Mouse (Mus musculus): ENCODE measurements around the gene Colgalt1. TPM values are rescaled to one million over a fixed set of nuclear protein-coding genes. Genes with fewer than 3 reads are reported as not detected.

Gene Colgalt1
- total and polyA plus RNA-seq, 3 experiments, result 50.9 to 102 (median 59.0) TPM

GRCm38 (mm10) chr8:71674071-71674470 lies 63.3 kb downstream of the Colgalt1 start:
- DNase-seq (ENCODE audit: low read depth, low spot score), result no peak
- TF ChIP-seq E2F4 (IDR thresholded peaks at IDR 0.05; ENCODE audit: borderline replicate concordance, low read depth, low read length) (no peak), GABPA (IDR thresholded peaks at IDR 0.05; ENCODE audit: low read depth, low read length) (no peak), TCF12 (IDR thresholded peaks at IDR 0.05; ENCODE audit: low read depth, low read length) (no peak), CHD2 (IDR thresholded peaks at IDR 0.05; ENCODE audit: low read length) (no peak), MYB (IDR thresholded peaks at IDR 0.05; ENCODE audit: low read depth, low read length) (no peak), RAD21 (IDR thresholded peaks at IDR 0.05; ENCODE audit: low read depth, low read length) (no peak), ZMIZ1 (IDR thresholded peaks at IDR 0.05; ENCODE audit: low read depth, low read length) (no peak), BHLHE40 (IDR thresholded peaks at IDR 0.05; ENCODE audit: borderline replicate concordance, low read depth, low read length) (no peak), ETS1 (IDR thresholded peaks at IDR 0.05; ENCODE audit: low read depth, low read length) (no peak), POLR2AphosphoS2 (IDR thresholded peaks at IDR 0.05; ENCODE audit: low read length) (no peak)
- Histone ChIP-seq H3K27ac (ENCODE audit: control insufficient read depth, low read depth, low read length) (no peak overlapping the region), H3K27me3 (ENCODE audit: control insufficient read depth in 1 of 2, insufficient read depth in 2 of 2, low read length in 2 of 2) (no peaks in the 10 kb centered on the region), H3K4me3 (ENCODE audit: control insufficient read depth in 1 of 2, insufficient read depth in 1 of 2, low read depth in 2 of 2, low read length in 2 of 2) (no peak overlapping the region), H3K36me3 (ENCODE audit: control insufficient read depth in 1 of 2, insufficient read depth in 2 of 2, low read length in 2 of 2) (peaks cover 0 to 4% of the 10 kb centered on the region in 2 experiments; a peak in 1 of 4 replicates), H3K4me1 (ENCODE audit: control insufficient read depth in 1 of 2, insufficient read depth in 2 of 2, low read length in 2 of 2) (peaks cover 2 to 17% of the 10 kb centered on the region in 2 experiments; a peak in 2 of 4 replicates), H3K79me2 (ENCODE audit: control insufficient read depth, insufficient read depth, low read length, poor library complexity) (peaks cover 1% of the 10 kb centered on the region; the same call in 1 of the 2 replicates), H3K9ac (ENCODE audit: control insufficient read depth, low read depth, low read length, poor library complexity, severe bottlenecking) (no peak overlapping the region), H3K9me3 (replicated peaks; ENCODE audit: insufficient read depth, low read length) (no peaks in the 10 kb centered on the region)

Other genes starting within 250 kb of the Colgalt1 start
- 91.9 and 107 TPM in 2 replicates for gene Use1, start 244.2 kb upstream of the Colgalt1 start, total RNA-seq (2012; rRNA removed)
- gene Use1, start 244.2 kb upstream of the Colgalt1 start, polyA plus RNA-seq (2012; ENCODE audit: insufficient read depth in 1 of 2, insufficient read length in 2 of 2, low read depth in 1 of 2, low replicate concordance in 2 of 2, missing spikeins in 1 of 2), result 100 to 1,000 TPM in 1 of 2 experiments, not detected in 1; 117 TPM
- 14.1 and 18.3 TPM in 2 replicates for gene Ocel1, start 239.7 kb upstream of the Colgalt1 start, total RNA-seq (2012; rRNA removed)
- 10 to 100 TPM in 1 of 2 experiments, not detected in 1; 16.2 TPM for gene Ocel1, start 239.7 kb upstream of the Colgalt1 start, polyA plus RNA-seq (2012; ENCODE audit: insufficient read depth in 1 of 2, insufficient read length in 2 of 2, low read depth in 1 of 2, low replicate concordance in 2 of 2, missing spikeins in 1 of 2)
- 29.6 and 30.5 TPM in 2 replicates for gene Nr2f6, start 229.0 kb upstream of the Colgalt1 start, total RNA-seq (2012; rRNA removed)
- 10 to 100 TPM in 1 of 2 experiments, not detected in 1; 48.3 TPM for gene Nr2f6, start 229.0 kb upstream of the Colgalt1 start, polyA plus RNA-seq (2012; ENCODE audit: insufficient read depth in 1 of 2, insufficient read length in 2 of 2, low read depth in 1 of 2, low replicate concordance in 2 of 2, missing spikeins in 1 of 2)
- 0.04 TPM in 1 of 2 replicates, not detected in the other for gene Ushbp1, start 215.2 kb upstream of the Colgalt1 start, total RNA-seq (2012; rRNA removed)
- gene Ushbp1, start 215.2 kb upstream of the Colgalt1 start, polyA plus RNA-seq (2012; ENCODE audit: insufficient read depth in 1 of 2, insufficient read length in 2 of 2, low read depth in 1 of 2, low replicate concordance in 2 of 2, missing spikeins in 1 of 2), result under 1 TPM in 1 of 2 experiments, not detected in 1; 0.07 TPM
- gene Babam1, start 214.1 kb upstream of the Colgalt1 start, total RNA-seq (2012; rRNA removed), result 54.5 and 59.6 TPM in 2 replicates
- gene Babam1, start 214.1 kb upstream of the Colgalt1 start, polyA plus RNA-seq (2012; ENCODE audit: insufficient read depth in 1 of 2, insufficient read length in 2 of 2, low read depth in 1 of 2, low replicate concordance in 2 of 2, missing spikeins in 1 of 2), result 100 to 1,000 TPM in 1 of 2 experiments, not detected in 1; 132 TPM
- gene Ankle1, start 205.0 kb upstream of the Colgalt1 start, total RNA-seq (2012; rRNA removed), result 17.6 and 18.5 TPM in 2 replicates
- gene Ankle1, start 205.0 kb upstream of the Colgalt1 start, polyA plus RNA-seq (2012; ENCODE audit: insufficient read depth in 1 of 2, insufficient read length in 2 of 2, low read depth in 1 of 2, low replicate concordance in 2 of 2, missing spikeins in 1 of 2), result 10 to 100 TPM in 1 of 2 experiments, not detected in 1; 21.2 TPM
- 26.3 and 28.5 TPM in 2 replicates for gene Abhd8, start 147.3 kb upstream of the Colgalt1 start, total RNA-seq (2012; rRNA removed)
- gene Abhd8, start 147.3 kb upstream of the Colgalt1 start, polyA plus RNA-seq (2012; ENCODE audit: insufficient read depth in 1 of 2, insufficient read length in 2 of 2, low read depth in 1 of 2, low replicate concordance in 2 of 2, missing spikeins in 1 of 2), result 10 to 100 TPM in 1 of 2 experiments, not detected in 1; 39.2 TPM
- gene Mrpl34, start 146.0 kb upstream of the Colgalt1 start, total RNA-seq (2012; rRNA removed), result 123 and 143 TPM in 2 replicates
- 100 to 1,000 TPM in 1 of 2 experiments, not detected in 1; 196 TPM for gene Mrpl34, start 146.0 kb upstream of the Colgalt1 start, polyA plus RNA-seq (2012; ENCODE audit: insufficient read depth in 1 of 2, insufficient read length in 2 of 2, low read depth in 1 of 2, low replicate concordance in 2 of 2, missing spikeins in 1 of 2)
- gene Dda1, start 141.8 kb upstream of the Colgalt1 start, total RNA-seq (2012; rRNA removed), result 49.7 and 59.6 TPM in 2 replicates
- 100 to 1,000 TPM in 1 of 2 experiments, not detected in 1; 110 TPM for gene Dda1, start 141.8 kb upstream of the Colgalt1 start, polyA plus RNA-seq (2012; ENCODE audit: insufficient read depth in 1 of 2, insufficient read length in 2 of 2, low read depth in 1 of 2, low replicate concordance in 2 of 2, missing spikeins in 1 of 2)
- 3.5 and 3.9 TPM in 2 replicates for gene Ano8, start 125.0 kb upstream of the Colgalt1 start, total RNA-seq (2012; rRNA removed)
- 1 to 10 TPM in 1 of 2 experiments, not detected in 1; 4.8 TPM for gene Ano8, start 125.0 kb upstream of the Colgalt1 start, polyA plus RNA-seq (2012; ENCODE audit: insufficient read depth in 1 of 2, insufficient read length in 2 of 2, low read depth in 1 of 2, low replicate concordance in 2 of 2, missing spikeins in 1 of 2)
- 45.5 and 49.4 TPM in 2 replicates for gene Gtpbp3, start 122.9 kb upstream of the Colgalt1 start, total RNA-seq (2012; rRNA removed)
- 10 to 100 TPM in 1 of 2 experiments, not detected in 1; 50.1 TPM for gene Gtpbp3, start 122.9 kb upstream of the Colgalt1 start, polyA plus RNA-seq (2012; ENCODE audit: insufficient read depth in 1 of 2, insufficient read length in 2 of 2, low read depth in 1 of 2, low replicate concordance in 2 of 2, missing spikeins in 1 of 2)
- gene Plvap, start 99.2 kb upstream of the Colgalt1 start, total RNA-seq (2012; rRNA removed), result 8.2 and 11.7 TPM in 2 replicates
- gene Plvap, start 99.2 kb upstream of the Colgalt1 start, polyA plus RNA-seq (2012; ENCODE audit: insufficient read depth in 1 of 2, insufficient read length in 2 of 2, low read depth in 1 of 2, low replicate concordance in 2 of 2, missing spikeins in 1 of 2), result 10 to 100 TPM in 1 of 2 experiments, not detected in 1; 20.4 TPM
- gene Ccdc194, start 85.3 kb upstream of the Colgalt1 start, total RNA-seq (2012; rRNA removed), result not detected in 2 replicates
- gene Ccdc194, start 85.3 kb upstream of the Colgalt1 start, polyA plus RNA-seq (2012; ENCODE audit: insufficient read depth in 1 of 2, insufficient read length in 2 of 2, low read depth in 1 of 2, low replicate concordance in 2 of 2, missing spikeins in 1 of 2), result not detected
- 41.1 and 49.9 TPM in 2 replicates for gene Bst2, start 73.5 kb upstream of the Colgalt1 start, total RNA-seq (2012; rRNA removed)
- gene Bst2, start 73.5 kb upstream of the Colgalt1 start, polyA plus RNA-seq (2012; ENCODE audit: insufficient read depth in 1 of 2, insufficient read length in 2 of 2, low read depth in 1 of 2, low replicate concordance in 2 of 2, missing spikeins in 1 of 2), result 100 to 1,000 TPM in 1 of 2 experiments, not detected in 1; 125 TPM
- gene Mvb12a, start 68.1 kb upstream of the Colgalt1 start, total RNA-seq (2012; rRNA removed), result 39.5 and 46.5 TPM in 2 replicates
- 10 to 100 TPM in 1 of 2 experiments, not detected in 1; 67.3 TPM for gene Mvb12a, start 68.1 kb upstream of the Colgalt1 start, polyA plus RNA-seq (2012; ENCODE audit: insufficient read depth in 1 of 2, insufficient read length in 2 of 2, low read depth in 1 of 2, low replicate concordance in 2 of 2, missing spikeins in 1 of 2)
- 1.2 and 1.7 TPM in 2 replicates for gene Tmem221, start 52.1 kb upstream of the Colgalt1 start, total RNA-seq (2012; rRNA removed)
- gene Tmem221, start 52.1 kb upstream of the Colgalt1 start, polyA plus RNA-seq (2012; ENCODE audit: insufficient read depth in 1 of 2, insufficient read length in 2 of 2, low read depth in 1 of 2, low replicate concordance in 2 of 2, missing spikeins in 1 of 2), result 1 to 10 TPM in 1 of 2 experiments, not detected in 1; 5.1 TPM
- gene Nxnl1, start 44.4 kb upstream of the Colgalt1 start, total RNA-seq (2012; rRNA removed), result 0.04 TPM in 1 of 2 replicates, not detected in the other
- gene Nxnl1, start 44.4 kb upstream of the Colgalt1 start, polyA plus RNA-seq (2012; ENCODE audit: insufficient read depth in 1 of 2, insufficient read length in 2 of 2, low read depth in 1 of 2, low replicate concordance in 2 of 2, missing spikeins in 1 of 2), result 1 to 10 TPM in 1 of 2 experiments, not detected in 1; 1.2 TPM
- 0.42 and 0.46 TPM in 2 replicates for gene Slc27a1, start 42.1 kb upstream of the Colgalt1 start, total RNA-seq (2012; rRNA removed)
- gene Slc27a1, start 42.1 kb upstream of the Colgalt1 start, polyA plus RNA-seq (2012; ENCODE audit: insufficient read depth in 1 of 2, insufficient read length in 2 of 2, low read depth in 1 of 2, low replicate concordance in 2 of 2, missing spikeins in 1 of 2), result 1 to 10 TPM in 1 of 2 experiments, not detected in 1; 1.3 TPM
- 219 and 257 TPM in 2 replicates for gene Pgls, start 18.8 kb upstream of the Colgalt1 start, total RNA-seq (2012; rRNA removed)
- gene Pgls, start 18.8 kb upstream of the Colgalt1 start, polyA plus RNA-seq (2012; ENCODE audit: insufficient read depth in 1 of 2, insufficient read length in 2 of 2, low read depth in 1 of 2, low replicate concordance in 2 of 2, missing spikeins in 1 of 2), result 100 to 1,000 TPM in 1 of 2 experiments, not detected in 1; 225 TPM
- gene Fam129c, start 13.3 kb upstream of the Colgalt1 start, total RNA-seq (2012; rRNA removed), result 3.8 and 7.6 TPM in 2 replicates
- 1 to 10 TPM in 1 of 2 experiments, not detected in 1; 8.3 TPM for gene Fam129c, start 13.3 kb upstream of the Colgalt1 start, polyA plus RNA-seq (2012; ENCODE audit: insufficient read depth in 1 of 2, insufficient read length in 2 of 2, low read depth in 1 of 2, low replicate concordance in 2 of 2, missing spikeins in 1 of 2)
- 0.81 and 0.92 TPM in 2 replicates for gene Unc13a, start 60.8 kb downstream of the Colgalt1 start, total RNA-seq (2012; rRNA removed)
- 1 to 10 TPM in 1 of 2 experiments, not detected in 1; 3.6 TPM for gene Unc13a, start 60.8 kb downstream of the Colgalt1 start, polyA plus RNA-seq (2012; ENCODE audit: insufficient read depth in 1 of 2, insufficient read length in 2 of 2, low read depth in 1 of 2, low replicate concordance in 2 of 2, missing spikeins in 1 of 2)
- 4.2 and 5.1 TPM in 2 replicates for gene Jak3, start 65.3 kb downstream of the Colgalt1 start, total RNA-seq (2012; rRNA removed)
- 10 to 100 TPM in 1 of 2 experiments, not detected in 1; 12.4 TPM for gene Jak3, start 65.3 kb downstream of the Colgalt1 start, polyA plus RNA-seq (2012; ENCODE audit: insufficient read depth in 1 of 2, insufficient read length in 2 of 2, low read depth in 1 of 2, low replicate concordance in 2 of 2, missing spikeins in 1 of 2)
- 0.54 and 0.69 TPM in 2 replicates for gene Insl3, start 78.2 kb downstream of the Colgalt1 start, total RNA-seq (2012; rRNA removed)
- 1 to 10 TPM in 1 of 2 experiments, not detected in 1; 4.4 TPM for gene Insl3, start 78.2 kb downstream of the Colgalt1 start, polyA plus RNA-seq (2012; ENCODE audit: insufficient read depth in 1 of 2, insufficient read length in 2 of 2, low read depth in 1 of 2, low replicate concordance in 2 of 2, missing spikeins in 1 of 2)
- gene B3gnt3, start 90.8 kb downstream of the Colgalt1 start, total RNA-seq (2012; rRNA removed), result 0.10 and 0.19 TPM in 2 replicates
- under 1 TPM in 1 of 2 experiments, not detected in 1; 0.84 TPM for gene B3gnt3, start 90.8 kb downstream of the Colgalt1 start, polyA plus RNA-seq (2012; ENCODE audit: insufficient read depth in 1 of 2, insufficient read length in 2 of 2, low read depth in 1 of 2, low replicate concordance in 2 of 2, missing spikeins in 1 of 2)
- gene Fcho1, start 114.7 kb downstream of the Colgalt1 start, total RNA-seq (2012; rRNA removed), result 2.3 and 3.7 TPM in 2 replicates
- 1 to 10 TPM in 1 of 2 experiments, not detected in 1; 6.8 TPM for gene Fcho1, start 114.7 kb downstream of the Colgalt1 start, polyA plus RNA-seq (2012; ENCODE audit: insufficient read depth in 1 of 2, insufficient read length in 2 of 2, low read depth in 1 of 2, low replicate concordance in 2 of 2, missing spikeins in 1 of 2)